Mouse (Mus musculus) gastrocnemius, adult 8-10 months (tissue): Measurements from ENCODE around the gene Map3k20. TPM values are rescaled to one million over a fixed set of nuclear protein-coding genes. Genes with fewer than 3 reads are reported as not detected.

Experiments used
- DNase-seq, 2 experiments: peaks; one replicate each; pipeline ENCODE4 v3.0.0; 2022; ENCODE audit warnings: low spot score in 2 of 2
- total RNA-seq, 4 experiments: library from RNA; stranded (reverse); gene quantifications; 2 replicates each; pipeline ENCODE4 v1.2.4; 2022

The Map3k20 gene
- total RNA-seq, 4 experiments from 2014 or later: 348 to 422 (median 393) TPM

DNA sequence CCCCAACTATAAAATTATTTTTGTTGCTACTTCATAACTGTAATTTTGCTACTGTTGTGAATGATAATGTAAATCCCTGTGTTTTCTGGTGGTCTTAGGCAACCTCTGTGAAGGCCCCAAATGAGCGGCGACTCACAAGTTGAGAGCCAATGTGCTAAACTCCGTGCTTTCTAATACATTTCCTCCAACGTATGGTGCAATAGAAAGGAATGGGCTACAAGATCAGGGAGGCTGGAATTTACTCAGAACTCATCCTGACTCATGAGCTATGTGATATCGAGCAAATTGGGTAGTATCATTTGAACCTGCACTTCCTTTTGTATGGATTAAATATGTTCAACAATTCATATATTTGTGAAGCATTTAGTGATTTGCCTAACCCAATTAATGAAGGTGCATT lies 4.9 kb upstream of the Map3k20 start:
- no peak for DNase-seq

DNA sequence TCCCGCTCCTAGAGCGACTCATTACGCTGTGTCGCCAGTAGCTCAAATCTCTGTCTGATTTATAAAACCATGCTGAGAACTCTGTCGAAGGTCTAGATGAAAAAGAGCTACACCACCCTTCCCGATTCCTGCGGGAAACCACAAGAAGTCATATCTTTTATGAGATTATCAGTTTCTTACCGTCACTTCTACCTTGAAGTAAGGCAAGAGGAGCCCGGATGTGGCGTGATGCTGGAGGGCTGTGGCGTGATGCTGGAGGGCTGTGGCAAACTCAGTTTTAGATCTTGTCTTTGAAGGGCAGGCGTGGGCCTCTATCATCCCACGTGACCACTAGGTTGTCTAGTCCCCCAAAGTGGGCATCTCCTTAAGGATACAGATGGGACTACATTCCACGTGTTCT lies 3.5 kb upstream of the Map3k20 start:
- DNase-seq: no peak

DNA sequence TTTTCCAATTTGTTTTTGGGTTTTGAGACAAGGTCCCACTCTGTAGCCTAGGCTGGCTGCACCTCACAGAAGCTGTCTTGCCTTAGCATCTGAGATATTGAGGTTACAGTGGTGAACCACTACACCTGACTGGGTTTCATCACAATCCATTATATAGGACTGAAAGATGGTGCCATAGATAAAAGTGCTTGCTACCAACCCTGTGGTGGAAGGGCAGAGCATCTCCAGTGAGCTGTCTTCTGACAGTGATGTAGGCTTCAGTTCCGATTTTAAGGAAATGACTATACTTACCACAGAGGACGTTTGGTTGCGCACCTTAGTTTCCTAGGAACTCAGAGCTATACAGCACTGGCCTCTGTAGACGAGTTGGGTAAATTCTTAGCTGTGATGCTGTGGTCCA lies 2.7 kb upstream of the Map3k20 start:
- no peak for DNase-seq

DNA sequence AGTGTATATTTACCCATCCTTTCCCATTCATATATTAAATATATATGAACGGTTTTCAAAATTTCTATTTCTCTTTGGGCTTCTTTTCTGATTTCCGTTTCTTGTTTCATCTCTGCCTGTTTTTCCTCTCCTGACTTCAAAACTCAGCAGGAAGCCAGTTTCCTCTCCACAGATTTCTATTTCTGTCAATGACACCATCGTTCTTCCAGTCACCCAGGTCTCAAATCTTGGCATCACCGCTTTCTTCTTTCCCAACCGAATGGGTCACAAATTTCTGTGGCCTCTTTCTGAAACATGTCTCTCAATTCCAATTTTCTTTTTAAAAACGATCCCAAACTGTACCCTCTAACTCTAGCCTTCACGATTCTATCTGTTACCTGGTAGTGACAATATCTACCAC lies 748 bp upstream of the Map3k20 start:
- no peak for DNase-seq

DNA sequence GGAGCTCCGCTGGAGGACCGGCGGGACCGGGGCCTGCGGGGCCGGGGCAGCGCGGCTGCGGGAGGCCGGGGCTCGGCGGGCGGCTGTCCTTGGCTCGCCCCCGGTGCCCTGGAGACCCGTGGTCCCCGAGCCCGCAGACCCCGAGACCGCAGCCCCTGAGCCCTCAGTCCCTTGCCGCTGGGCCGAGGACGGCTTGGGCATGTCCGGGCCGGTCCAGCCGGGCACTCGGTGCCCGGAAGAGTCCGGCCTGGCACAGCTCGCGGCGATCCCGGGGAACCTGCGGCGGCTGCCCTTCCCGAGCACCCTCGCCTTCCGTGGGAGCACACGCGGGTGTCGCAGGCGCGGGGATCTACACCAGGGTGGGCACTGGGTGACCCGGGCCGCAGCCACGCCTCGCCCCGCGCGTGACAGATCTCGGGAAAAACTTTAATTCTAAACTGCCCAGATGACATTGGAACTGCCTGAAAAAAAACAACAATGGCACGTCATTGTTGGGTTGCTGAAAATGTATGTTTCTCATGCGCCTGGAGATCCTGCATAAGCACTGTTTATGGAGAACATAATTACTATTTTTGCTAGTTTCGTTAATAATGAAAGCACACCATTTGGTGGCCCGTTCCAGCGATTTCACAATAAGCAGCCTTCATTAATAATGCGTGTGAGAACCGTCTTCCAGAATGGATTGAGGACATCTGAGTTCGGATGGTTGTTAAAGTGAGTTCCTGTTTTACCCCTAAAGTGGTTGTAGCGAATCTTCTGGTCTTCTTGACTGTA lies 638 bp downstream of the Map3k20 start:
- DNase-seq: no peak

DNA sequence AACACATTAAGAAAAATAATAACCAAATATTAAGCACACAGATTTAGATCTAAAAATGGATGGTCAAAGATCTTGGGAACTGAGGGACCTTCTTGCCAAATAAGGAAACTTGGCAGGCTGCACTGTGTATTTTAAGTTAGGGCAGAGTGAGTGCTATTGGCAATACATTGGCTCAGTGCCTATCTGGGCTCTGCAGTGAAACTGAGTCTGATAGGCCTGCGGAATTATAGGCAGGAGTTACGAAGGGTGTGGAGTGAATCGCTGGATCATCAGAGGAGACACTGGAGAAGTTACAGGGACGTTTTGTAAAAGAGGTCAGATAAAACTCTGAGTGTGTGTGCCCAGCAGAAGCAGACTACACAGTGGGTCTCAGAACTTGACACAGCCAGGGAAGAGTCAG lies 1.7 kb downstream of the Map3k20 start:
- DNase-seq: no peak

DNA sequence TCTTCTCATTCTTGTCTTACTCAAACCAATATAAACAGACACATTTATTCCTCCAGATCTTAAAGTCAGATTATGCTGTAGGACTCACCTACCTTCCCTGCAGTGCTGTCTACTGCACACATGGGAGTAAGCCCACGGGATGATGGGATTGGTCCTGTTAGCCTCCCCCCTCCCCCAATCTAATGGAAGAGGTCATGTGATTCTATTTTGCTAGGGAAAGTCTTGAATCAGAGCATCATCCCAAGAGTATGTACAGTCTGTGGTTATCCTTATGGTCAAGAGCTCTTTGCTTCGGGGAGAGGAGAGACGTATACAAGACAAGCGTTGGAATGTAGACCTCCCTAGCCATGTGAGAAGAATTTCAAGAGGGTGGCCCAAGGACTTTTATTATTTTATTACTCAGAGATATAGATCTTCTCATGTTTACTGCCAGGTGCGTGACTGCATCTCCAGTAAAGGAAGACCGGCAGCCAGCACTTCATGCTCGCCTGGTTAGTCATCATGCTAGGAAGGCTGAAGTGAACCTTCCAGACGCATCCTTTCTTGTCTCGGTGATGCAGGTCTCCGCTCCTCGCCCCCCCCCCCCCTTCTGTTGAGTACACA lies 3.6 kb downstream of the Map3k20 start:
- no peak for DNase-seq

DNA sequence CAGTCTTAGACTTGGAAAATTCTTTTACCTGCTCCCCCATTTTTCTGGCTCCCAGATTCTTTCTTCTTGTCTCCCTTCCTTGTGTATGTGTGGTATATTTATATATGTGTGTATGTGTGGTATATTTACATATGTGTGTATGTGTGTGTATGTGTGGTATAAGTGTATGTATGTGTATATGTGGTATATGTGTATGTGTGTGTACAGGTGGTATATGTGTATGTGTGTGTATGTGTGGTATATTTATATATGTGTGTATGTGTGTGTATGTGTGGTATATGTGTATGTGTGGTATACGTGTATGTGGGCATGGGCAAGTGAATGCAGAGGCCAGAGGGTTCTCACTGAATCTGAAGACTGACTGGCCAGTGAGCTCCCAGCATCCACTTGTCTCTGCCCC lies 5.7 kb downstream of the Map3k20 start:
- DNase-seq: no peak

DNA sequence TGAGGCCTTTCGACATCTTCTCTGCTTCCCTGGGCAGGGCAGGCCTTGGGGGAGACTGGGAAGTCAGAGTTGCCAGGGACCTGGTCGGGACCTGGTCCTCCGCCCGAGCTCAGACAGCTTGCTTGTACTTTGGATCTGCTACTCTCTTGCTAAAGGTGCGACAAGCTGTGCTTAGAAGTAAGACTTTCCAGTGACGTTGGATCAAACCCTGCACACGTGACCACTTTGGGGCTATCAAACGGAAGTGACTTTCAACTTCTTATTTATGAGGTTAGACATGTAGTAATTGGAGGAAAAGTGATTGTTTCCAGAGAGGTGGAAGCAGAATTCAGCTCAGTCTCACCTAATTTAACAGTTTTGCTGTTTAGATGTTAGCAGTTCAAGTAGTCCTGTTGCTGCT lies 7.1 kb downstream of the Map3k20 start:
- DNase-seq: no peak

DNA sequence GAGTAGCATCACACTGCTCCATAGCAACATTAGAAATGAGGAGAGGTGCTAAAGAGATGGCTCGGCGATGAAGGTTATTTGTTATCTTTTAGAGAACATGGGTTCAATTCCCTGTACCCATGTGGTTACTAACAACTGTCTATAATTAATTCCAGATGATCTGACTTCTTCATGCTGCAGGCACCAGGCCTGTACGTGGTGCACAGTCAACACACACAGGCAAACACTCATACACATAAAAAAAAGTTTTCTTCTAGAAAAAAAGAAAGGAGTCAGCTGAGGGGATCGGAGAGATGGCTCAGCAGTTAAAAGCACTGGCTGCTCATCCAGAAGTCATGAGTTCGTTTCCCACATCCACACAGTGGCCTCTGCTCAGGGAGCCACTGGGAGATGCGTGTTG lies 9.6 kb downstream of the Map3k20 start:
- no peak for DNase-seq

DNA sequence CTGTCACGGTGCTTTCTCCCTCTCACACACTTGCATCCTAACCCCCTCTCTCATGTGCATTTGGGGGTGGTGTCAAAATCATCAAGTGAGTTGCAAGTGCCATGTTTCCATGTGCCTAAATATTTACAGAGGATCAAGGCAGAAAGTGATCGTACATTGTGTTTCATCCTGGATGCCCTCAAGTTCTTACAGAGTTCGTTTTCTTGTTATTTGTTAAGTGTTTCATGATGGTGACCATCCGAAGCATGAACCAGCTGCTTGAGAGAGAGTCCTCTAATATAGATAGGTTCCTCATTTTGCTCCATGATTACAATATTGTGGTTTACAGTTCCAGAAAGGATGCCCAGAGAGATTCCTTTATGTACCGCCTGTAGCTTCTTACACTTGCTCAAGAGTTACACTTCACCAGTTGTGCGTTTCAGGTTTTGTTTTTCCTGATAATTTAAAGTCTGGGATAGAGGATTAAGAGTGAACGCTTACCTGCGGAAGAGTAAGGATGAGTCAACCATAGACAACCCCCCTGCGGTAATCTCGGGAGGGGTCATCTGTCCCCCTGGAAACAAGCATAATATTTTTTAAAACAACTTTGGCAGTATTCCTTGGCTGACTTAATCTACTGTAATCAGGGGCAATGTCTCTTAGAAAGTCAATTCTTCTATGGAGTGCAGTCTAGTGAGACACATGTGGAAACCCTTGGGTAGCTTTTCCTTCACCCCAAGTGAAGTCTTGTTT lies 11.7 kb downstream of the Map3k20 start:
- DNase-seq: no peak

DNA sequence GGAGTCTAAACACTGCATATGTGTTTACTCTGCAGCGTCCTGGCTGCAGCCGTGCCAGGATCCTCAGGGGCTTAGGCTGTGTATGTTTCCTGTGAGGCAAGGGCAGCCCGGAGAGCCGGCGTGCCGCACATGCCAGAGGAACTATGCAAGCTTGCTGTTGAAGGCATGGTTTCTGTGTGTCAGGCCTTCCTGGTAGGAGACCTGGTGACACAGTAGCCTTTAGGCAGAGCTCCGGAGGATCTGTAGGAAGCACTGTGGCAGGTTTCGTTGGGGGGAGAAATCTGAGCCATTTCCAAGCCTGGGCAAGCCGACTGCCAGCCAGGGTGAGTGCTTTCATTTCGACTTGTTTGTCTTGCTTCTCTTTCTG lies 12.3 kb downstream of the Map3k20 start:
- peak; percentile 40 to 56 for DNase-seq

DNA sequence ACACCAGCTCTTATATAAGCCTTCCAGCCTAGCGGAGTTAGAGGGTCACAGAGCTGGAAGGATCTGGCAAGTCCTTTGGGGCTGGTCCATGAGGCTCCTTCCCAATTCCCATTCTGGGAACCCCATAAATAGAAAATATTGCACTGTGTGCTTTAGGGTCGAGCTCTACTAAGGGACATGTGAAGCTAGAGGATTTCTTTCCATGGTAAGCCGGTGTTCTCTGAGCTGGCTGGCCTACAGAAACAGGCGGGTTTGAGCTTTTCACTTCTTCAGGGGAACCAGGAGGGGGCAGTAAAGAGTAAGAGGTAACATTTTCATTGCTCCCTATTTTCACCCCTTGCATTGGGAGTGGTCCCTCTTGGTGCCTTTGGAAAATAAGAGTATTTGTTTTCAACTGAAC lies 13.0 kb downstream of the Map3k20 start:
- peak; percentile 45 to 62 for DNase-seq

DNA sequence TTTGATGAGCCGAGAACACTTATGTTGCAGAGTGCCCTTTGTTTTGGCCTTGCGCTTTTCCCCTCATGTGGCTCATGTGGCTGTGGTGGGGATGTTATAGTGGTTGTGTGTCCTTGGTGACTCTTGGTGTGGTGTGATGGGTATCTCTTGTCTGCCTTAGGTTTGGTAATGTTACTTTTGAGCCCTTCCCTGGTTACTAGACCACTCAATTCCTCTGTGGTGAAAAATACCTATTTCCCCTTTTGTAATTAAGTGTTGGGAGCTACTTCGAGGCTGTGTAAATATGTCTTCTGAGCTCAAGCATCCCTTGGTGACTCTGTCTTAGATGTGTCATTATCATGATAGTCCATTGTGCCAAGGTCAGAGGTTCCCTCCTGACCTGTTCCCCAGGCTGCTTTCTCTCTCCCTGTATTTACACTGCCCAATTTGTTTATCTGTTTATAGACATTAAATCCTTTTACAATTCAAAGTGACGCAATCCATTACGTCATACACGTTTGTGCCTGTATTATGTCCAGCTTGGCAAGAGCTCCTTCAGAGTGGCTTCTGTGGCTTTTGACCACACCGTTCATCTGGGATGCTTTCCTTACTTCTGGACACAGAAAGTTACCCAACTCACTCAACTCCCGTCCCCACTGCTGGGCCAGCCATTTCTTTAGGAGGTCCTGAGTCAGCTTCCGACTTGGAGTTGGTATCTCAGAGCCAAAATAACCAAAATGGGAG lies 15.9 kb downstream of the Map3k20 start:
- no peak for DNase-seq

DNA sequence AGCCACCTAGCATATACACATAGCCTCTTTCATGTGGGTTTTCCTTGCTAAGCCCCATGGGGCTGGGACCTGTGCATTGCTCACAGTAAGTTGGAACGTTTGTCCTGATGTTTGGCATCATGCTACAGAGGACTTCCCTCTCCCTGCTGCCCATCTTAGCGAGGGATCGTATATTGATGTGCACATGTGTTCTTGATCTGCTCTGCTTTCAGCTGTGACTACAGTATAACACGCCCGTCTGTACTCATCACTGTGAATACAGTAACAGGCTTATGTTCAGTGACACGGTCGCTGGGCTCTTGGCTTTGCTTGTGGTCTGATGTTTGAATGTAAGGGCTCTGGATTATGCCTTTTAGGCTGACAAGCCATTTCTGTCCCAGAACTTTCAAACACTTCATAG lies 20.3 kb downstream of the Map3k20 start:
- no peak for DNase-seq

DNA sequence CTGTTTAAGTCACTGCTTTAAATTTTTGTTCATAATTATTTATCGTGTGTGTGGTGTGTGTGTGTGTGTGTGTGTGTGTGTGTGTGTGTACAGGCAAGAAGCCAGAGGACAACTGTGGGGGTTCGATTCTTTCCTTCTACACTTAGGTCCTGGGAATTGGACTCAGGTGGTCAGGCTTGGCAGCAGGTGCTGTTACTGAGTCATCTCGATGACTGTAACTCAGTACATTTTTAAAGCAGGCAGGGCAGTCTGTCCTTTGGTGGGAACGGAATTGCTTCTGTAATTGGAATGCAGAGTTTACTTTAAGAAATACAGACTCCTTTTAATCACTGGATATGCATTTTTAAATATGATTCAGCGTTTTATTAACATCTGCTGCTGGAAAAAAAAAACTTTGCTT lies 22.9 kb downstream of the Map3k20 start:
- no peak for DNase-seq

DNA sequence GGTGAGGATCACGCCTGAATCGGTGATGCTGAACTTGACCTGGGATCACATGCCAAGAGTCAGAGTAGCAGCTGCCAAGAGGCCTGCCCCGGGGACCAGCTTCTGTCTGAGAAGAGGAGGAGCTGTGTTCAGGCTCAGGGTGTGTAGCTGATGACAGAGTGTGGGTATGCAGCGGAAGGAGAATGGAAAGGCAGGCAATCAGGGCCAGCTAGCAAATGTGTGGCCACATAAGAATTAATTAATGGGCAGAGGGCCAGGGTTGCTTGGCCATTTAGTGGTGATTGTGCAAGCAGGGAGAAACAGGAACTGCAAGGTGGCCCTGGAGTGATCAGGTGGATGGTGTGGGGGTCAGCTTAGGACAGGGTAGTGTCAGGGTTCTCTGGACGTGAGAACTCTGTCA lies 23.5 kb downstream of the Map3k20 start:
- peak; percentile 43 to 50 for DNase-seq

DNA sequence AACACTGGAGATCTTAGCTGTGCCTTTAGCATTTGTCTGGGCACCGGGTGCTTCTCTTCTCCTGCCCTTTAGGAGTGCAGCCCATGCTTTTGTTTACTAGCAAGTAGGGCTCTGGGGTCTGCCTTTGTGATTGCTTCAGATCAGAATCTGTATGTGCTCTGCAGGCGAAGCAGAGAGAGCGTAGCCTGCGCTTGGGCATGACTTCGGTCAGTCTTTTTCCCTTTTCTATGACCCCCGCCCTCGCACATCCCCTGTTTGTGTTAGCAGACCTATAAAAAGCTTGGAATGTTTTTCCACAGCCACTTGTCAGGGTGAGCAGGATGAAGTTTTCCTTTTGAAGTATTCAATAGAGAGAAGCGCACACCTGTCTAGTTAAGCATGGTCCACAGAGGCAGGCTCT lies 26.0 kb downstream of the Map3k20 start:
- no peak for DNase-seq

DNA sequence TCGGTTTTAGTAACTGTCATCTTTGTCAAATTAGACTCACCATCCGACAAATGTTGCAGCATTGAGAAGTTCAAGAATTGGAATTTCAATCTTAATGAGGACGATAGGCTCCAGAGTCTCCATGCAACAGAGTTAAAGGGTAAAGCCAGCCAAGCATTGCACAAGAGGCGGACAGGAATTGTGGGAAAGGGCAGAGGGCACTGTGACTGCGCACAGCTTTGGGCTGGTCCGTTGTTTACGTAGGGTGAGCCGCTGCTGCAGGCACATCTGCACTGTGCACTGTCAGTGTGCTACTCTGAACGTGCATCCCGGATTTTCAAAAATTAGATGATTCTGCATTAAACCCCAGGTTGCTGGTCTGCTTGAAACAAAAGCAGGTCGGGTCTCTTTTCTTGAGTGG lies 27.9 kb downstream of the Map3k20 start:
- DNase-seq: no peak

DNA sequence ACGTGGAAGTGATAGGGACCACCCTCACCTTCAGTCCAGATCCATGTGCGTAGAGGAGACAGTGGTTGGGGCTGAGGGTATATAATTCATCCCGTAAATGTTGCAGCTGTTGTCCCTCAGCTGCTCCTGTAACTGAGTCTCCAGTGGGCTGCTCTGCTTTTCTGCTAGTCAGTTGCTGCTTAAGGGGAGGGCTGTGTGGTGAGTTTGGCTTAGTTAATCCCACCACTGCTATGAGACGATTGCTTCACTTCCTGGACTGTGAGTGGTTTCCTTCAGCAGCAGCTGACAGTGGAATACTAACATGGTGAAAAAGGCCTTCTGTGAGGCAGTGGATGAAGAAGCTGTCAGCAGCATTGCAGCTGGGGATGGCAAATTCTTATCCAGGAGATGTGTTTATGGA lies 33.0 kb downstream of the Map3k20 start:
- DNase-seq: no peak

DNA sequence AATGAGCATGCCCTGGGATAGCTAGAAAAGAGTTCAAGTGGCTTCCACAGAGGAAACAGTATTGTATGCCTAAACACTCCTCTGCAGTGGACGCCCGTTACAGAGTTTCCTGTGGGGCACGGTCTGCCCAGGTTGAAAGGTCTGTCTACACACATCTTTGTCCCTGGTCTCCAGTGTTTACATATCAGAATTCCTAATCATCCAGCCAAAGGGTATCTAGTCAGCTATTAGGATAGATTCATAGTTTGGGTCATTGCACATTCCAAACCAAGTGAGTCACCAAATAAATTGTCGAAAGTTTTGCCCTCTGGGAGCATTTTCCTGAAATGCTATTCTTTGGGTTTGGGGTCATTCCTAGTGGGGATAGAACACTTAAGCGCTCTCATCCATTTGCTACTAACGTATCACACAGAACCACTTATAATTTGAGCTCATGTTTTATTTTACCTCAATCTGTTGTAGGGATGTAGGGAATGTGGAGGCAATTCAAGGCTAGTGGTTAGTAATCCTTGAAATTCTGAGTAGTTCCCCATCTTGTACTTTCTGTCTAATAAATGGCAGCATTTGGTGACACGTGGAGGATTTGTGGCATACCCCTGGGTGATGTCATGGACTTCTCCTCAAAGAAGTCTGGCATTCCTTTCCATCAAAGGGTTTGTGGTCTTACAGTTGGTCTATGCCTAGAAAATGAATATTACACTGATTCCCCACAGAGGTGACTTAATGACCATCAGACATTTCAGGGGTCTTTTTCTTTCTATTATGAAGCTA lies 33.8 kb downstream of the Map3k20 start:
- DNase-seq: no peak
